Mouse (Mus musculus): ENCODE measurements at regions not wholly inside any gene's neighbourhood (a gene's known extent, or its start where the extent isn't known, plus 50 kb on each side); places are given as distances from the start of the nearest gene placed in this dataset.

- DNase-seq = no peak
Observed at GRCm38 (mm10) chr19:15647313-15647712, 299.8 kb downstream of the Psat1 start.

GRCm38 (mm10) chr19:15644786-15645185 is 302.4 kb downstream of the Psat1 start:
- no peak for DNase-seq

GRCm38 (mm10) chr19:15617233-15617915 is 329.8 kb downstream of the Psat1 start:
- peak; percentile 20 to 51 for DNase-seq

GRCm38 (mm10) chr19:15614648-15615561 is 332.2 kb downstream of the Psat1 start:
- peak; percentile 18 to 23 for DNase-seq

GRCm38 (mm10) chr19:15611137-15611758 is 335.9 kb downstream of the Psat1 start:
- no peak for DNase-seq

- no peak for DNase-seq
Observed at GRCm38 (mm10) chr19:15606440-15606839, 340.7 kb downstream of the Psat1 start.

GRCm38 (mm10) chr19:15592821-15593220 is 354.3 kb downstream of the Psat1 start:
- no peak for DNase-seq

- DNase-seq = no peak
Observed at GRCm38 (mm10) chr19:15583782-15584693, 363.1 kb downstream of the Psat1 start.

- no peak for DNase-seq
Observed at GRCm38 (mm10) chr19:15583106-15583781, 363.9 kb downstream of the Psat1 start.

- DNase-seq = no peak
Observed at GRCm38 (mm10) chr19:15571204-15571603, 375.9 kb downstream of the Psat1 start.

GRCm38 (mm10) chr19:15561511-15561910 is 385.6 kb downstream of the Psat1 start:
- DNase-seq = no peak

- DNase-seq = no peak
Observed at GRCm38 (mm10) chr19:15553953-15554352, 393.2 kb downstream of the Psat1 start.

- no peak for DNase-seq
Observed at GRCm38 (mm10) chr19:15517853-15518252, 429.3 kb downstream of the Psat1 start.

- DNase-seq = peak in 1 of 2 experiments; percentile 12
Observed at GRCm38 (mm10) chr19:15516566-15517305, 430.4 kb downstream of the Psat1 start.

GRCm38 (mm10) chr19:15513197-15513596 is 433.9 kb downstream of the Psat1 start:
- no peak for DNase-seq

- DNase-seq = peak in 1 of 2 experiments; percentile 6
Observed at GRCm38 (mm10) chr19:15510395-15510794, 436.7 kb downstream of the Psat1 start.

GRCm38 (mm10) chr19:15502985-15503354 is 444.2 kb downstream of the Psat1 start:
- DNase-seq = no peak

GRCm38 (mm10) chr19:15502315-15502984 is 444.7 kb downstream of the Psat1 start:
- no peak for DNase-seq

- DNase-seq = no peak
Observed at GRCm38 (mm10) chr19:15495532-15495931, 451.6 kb downstream of the Psat1 start.

GRCm38 (mm10) chr19:15487576-15487975 is 459.6 kb downstream of the Psat1 start:
- no peak for DNase-seq
